Mouse (Mus musculus): ENCODE measurements at regions not wholly inside any gene's neighbourhood (a gene's known extent, or its start where the extent isn't known, plus 50 kb on each side); places are given as distances from the start of the nearest gene placed in this dataset.

DNA sequence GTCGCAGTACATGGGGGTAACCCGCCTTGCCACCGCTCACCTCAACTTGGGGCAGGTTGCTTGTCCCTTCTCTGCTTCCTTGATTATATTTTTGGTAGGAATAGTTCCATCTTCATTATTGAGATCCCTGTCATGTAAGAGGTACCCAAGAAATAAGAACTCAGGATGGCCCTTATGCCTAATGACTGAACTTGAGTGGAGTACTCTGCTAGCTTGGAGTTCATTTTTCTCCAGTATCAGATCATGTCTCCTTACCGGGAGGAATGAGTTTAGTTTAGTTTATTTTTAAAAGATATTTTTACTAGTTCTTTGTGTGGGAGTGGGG is 79.8 kb upstream of the Cpm start:
- no peaks in the 10 kb centered on the region for H3K27me3 ChIP-seq (replicated peaks)
- no peak overlapping the region for H3K4me3 ChIP-seq
- 97% methylated on average over 4 of the region's 4 CpGs for WGBS
- ATAC-seq (ENCODE audit: low FRiP score, low read depth): no peak
- no peak overlapping the region for H3K27ac ChIP-seq
- H3K4me2 ChIP-seq (replicated peaks): no peak overlapping the region
- H3K36me3 ChIP-seq: no peaks in the 10 kb centered on the region
- no peaks in the 10 kb centered on the region for H3K4me1 ChIP-seq
- no peaks in the 10 kb centered on the region for H3K9me3 ChIP-seq
- H3K9ac ChIP-seq: no peak overlapping the region

DNA sequence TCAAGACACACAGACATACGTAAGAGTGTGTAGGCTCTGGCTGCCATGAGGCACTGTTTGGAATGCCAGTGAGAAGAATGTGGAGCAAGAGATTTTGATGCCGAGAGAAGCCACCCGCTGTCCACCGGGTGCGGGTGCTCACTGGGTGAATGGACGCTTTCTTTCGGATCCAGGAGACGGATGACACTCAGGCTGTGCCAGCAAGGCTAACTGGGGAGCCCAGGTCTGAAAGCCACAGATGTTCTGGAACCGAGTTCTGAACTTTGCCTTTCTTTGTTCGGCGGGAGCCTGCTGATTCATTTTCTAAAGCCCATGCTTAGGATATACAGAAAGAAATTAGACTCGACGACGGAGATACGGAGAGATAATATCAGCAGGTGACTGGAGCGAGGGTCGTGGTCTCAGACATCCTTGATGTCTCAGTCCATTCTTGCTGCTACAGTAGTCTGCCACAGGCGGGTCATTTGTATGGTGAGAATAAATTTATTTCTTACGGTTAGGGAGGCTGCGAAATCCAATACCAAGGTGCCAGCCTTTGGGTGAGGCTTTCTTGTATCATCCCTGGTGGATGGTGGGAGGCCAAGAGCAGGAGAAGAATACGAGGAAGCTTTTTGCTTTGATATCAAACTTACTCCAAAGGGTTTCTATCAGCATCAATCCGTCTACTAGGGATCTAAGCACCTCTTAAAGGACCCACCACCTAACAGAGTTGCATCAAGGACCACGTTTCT is 80.4 kb upstream of the Cpm start:
- no peak overlapping the region for H3K4me3 ChIP-seq
- 90% methylated on average over 23 of the region's 23 CpGs for WGBS
- H3K27me3 ChIP-seq (replicated peaks): no peaks in the 10 kb centered on the region
- H3K4me1 ChIP-seq: no peaks in the 10 kb centered on the region
- H3K9ac ChIP-seq: no peak overlapping the region
- H3K27ac ChIP-seq: no peak overlapping the region
- no peak for ATAC-seq (ENCODE audit: low FRiP score, low read depth)
- H3K9me3 ChIP-seq: no peaks in the 10 kb centered on the region
- H3K4me2 ChIP-seq (replicated peaks): no peak overlapping the region
- no peaks in the 10 kb centered on the region for H3K36me3 ChIP-seq

DNA sequence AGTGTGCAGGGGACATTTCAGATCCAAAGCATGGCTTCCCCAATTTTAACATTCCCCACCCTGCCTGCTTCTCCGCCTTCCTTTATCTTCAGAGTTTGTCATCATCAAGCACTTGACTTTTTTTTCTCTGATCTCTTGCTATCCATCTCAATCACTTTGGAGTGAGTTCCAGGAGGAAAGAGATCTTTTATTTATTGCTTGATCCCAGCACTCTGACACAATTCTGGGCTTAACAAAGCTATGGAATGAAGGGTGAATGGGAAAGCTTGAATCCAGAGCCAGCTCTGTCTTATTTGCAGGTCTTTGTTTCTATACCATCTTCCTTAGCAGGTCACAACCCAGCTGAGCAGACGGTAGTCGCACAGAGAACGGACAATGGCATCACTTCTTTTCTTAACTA is 81.0 kb upstream of the Cpm start:
- Histone ChIP-seq H3K9ac (no peak overlapping the region), H3K4me2 (replicated peaks) (no peak overlapping the region), H3K27ac (no peak overlapping the region), H3K4me3 (no peak overlapping the region), H3K36me3 (no peaks in the 10 kb centered on the region), H3K4me1 (no peaks in the 10 kb centered on the region), H3K9me3 (no peaks in the 10 kb centered on the region), H3K27me3 (replicated peaks) (no peaks in the 10 kb centered on the region)
- WGBS: 90% methylated on average over 4 of the region's 4 CpGs
- no peak for ATAC-seq (ENCODE audit: low FRiP score, low read depth)

DNA sequence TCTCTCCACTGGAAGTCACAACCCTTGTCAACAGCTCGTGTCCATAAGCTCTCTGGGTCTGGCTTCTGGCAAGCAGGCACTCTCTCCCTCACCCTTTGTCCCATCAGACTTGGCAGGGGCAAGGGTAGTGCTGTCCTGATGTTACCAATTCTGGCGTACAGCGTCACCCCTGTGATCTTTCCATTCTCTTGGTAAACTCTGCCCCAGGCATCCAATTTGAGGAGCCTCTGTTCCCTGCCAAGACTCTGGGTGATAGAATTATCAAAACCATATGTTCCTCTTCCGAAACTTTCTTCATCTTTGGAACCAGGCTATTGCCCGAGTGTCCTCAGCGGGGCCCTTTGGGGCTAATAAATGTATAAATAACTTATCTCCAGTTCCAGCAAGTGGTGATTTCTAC is 82.0 kb upstream of the Cpm start:
- H3K4me2 ChIP-seq (replicated peaks): no peak overlapping the region
- no peaks in the 10 kb centered on the region for H3K4me1 ChIP-seq
- 83% methylated on average over 6 of the region's 6 CpGs for WGBS
- no peak overlapping the region for H3K27ac ChIP-seq
- H3K36me3 ChIP-seq: no peaks in the 10 kb centered on the region
- no peak overlapping the region for H3K9ac ChIP-seq
- H3K9me3 ChIP-seq: no peaks in the 10 kb centered on the region
- no peak for ATAC-seq (ENCODE audit: low FRiP score, low read depth)
- no peak overlapping the region for H3K4me3 ChIP-seq
- H3K27me3 ChIP-seq (replicated peaks): no peaks in the 10 kb centered on the region

DNA sequence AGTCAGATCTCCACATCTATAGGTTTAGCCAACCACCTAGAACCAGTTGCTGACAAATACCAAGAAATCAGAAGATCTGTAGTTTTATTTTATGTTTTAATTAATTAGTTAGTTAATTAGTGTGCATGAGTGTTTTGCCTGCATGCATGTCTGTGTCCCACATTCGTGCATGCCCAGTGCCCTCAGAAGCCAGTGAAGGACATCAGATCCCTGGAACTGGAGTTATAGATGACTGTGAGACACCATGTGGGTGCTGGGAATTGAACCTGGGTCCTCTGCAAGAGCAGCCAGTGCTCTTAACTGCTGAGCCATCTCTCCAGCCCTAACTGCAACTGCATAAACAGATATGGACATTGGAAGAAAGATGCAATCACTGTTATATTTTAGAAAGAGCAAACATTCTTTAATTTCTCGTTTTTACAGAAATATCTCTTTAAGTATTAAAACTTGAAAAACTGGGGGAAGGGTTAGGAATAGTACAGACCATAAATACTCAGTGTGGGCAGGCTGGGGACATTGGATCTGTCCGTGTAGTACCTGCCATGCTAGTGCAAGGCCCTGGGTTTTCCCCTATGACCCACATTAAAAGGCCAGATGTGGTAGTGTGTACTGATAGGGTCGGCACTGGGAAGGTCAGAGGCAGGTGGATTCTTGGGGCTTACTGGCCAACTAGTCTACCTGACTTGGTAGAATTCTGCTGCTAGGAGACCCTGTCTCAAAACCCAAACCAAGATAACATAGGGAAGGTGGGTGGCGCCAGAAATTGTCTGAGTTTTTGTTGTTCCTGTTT is 83.3 kb upstream of the Cpm start:
- H3K4me2 ChIP-seq (replicated peaks): no peak overlapping the region
- H3K27ac ChIP-seq: no peak overlapping the region
- H3K4me3 ChIP-seq: no peak overlapping the region
- no peaks in the 10 kb centered on the region for H3K4me1 ChIP-seq
- H3K27me3 ChIP-seq (replicated peaks): no peaks in the 10 kb centered on the region
- ATAC-seq (ENCODE audit: low FRiP score, low read depth): no peak
- H3K9ac ChIP-seq: no peak overlapping the region
- H3K36me3 ChIP-seq: no peaks in the 10 kb centered on the region
- no peaks in the 10 kb centered on the region for H3K9me3 ChIP-seq
- WGBS: 90% methylated on average over 5 of the region's 5 CpGs

DNA sequence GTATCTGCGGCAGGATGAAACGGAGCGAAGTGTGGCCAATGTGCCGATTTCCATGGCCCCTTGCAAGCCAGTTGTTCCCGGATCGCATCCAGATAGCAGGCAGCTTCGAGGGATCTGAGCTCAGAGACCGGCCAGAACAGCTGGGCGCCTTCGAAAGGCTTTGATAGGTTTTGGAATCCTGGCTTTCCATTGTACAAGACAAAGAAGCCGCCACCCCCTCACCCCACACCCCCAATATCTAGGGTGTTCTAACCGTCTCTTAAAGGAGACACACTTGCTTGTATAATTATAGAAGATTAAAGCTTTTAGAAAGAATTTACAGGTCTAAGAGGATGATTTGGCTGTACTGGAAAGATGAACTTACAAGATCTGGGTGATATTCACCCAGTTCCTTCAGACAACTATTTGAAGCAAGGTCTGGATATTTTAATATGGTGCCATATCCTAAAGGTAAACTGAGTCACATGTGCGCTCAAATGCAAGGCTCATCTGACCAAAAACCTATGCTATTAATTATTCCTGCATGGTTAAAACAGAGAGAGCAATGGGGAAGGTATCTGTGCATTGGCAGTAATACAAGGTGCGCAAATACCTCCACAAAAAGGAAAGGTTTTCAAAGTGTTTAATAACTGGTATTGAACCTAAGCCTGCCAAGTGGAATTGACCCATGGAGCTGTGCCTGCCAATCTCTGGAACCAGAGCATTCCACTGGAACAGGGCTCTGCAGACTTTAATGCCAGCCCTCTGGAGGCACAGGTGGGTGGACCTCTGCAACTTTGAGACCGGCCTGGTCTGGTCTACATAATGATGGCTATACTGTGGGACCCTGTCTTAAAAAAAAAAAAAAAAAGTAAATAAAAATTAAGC is 84.4 kb upstream of the Cpm start:
- WGBS: 45% methylated on average over 15 of the region's 15 CpGs
- no peak for ATAC-seq (ENCODE audit: low FRiP score, low read depth)

DNA sequence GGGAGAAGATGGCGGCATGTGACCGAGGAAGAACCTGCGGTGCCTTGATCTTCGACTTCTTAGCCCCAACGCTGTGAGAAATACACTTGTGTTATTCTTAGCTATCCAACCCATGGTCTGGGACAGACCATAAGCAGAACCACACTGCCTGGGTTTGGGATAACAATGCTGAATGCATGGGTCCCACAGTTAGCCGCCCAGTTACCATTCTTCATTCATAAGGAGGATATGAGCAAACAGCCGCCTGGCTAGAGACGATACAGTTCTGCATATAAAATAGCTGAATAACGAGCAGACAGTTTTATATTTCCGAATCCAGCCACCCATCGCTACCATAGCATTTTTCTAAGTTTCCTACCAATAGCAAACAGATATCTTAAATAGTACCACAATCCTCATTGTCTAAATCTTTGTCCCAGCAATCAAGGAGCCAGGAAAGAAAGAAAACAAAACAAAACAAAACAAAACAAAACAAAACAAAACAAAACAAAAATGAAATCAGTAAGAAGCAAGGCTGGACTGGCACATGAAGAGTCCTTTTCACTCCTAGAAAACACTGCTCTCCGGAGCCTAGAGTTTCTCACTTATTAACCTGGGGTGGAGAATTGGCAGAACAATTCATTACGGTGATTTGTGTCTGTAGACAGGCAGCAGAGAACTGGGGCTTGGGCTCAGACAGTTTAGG is 85.2 kb upstream of the Cpm start:
- no peaks in the 10 kb centered on the region for H3K9me3 ChIP-seq
- WGBS: 83% methylated on average over 13 of the region's 13 CpGs

More for the DNA sequence above, 84.4 kb upstream of the Cpm start:
- Histone ChIP-seq H3K27ac (no peak overlapping the region), H3K4me3 (no peak overlapping the region), H3K9me3 (no peaks in the 10 kb centered on the region), H3K4me1 (no peaks in the 10 kb centered on the region), H3K9ac (no peak overlapping the region), H3K27me3 (replicated peaks) (no peaks in the 10 kb centered on the region), H3K4me2 (replicated peaks) (peak overlapping the region; percentile 32), H3K36me3 (no peaks in the 10 kb centered on the region)

DNA sequence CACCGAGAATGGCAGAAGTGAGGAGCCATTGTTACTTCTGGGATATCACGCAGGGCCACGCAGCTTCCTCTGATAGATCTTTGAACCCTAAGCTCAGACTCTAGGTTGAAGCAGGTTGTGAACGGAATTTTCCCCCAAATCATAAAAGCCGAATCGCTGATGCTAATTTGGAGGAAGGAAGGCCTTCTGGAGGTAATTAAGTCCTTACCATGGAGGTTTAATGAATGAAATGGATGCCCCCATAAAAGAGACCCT is 85.7 kb upstream of the Cpm start:
- H3K4me2 ChIP-seq (replicated peaks): no peak overlapping the region
- no peak overlapping the region for H3K27ac ChIP-seq
- 92% methylated on average over 6 of the region's 6 CpGs for WGBS
- H3K36me3 ChIP-seq: no peaks in the 10 kb centered on the region
- ATAC-seq (ENCODE audit: low FRiP score, low read depth): no peak
- H3K4me1 ChIP-seq: no peaks in the 10 kb centered on the region
- no peaks in the 10 kb centered on the region for H3K27me3 ChIP-seq (replicated peaks)
- no peak overlapping the region for H3K9ac ChIP-seq
- H3K4me3 ChIP-seq: no peak overlapping the region
- no peaks in the 10 kb centered on the region for H3K9me3 ChIP-seq

More for the DNA sequence above, 85.2 kb upstream of the Cpm start:
- H3K4me3 ChIP-seq: no peak overlapping the region
- H3K4me1 ChIP-seq: no peaks in the 10 kb centered on the region
- no peak overlapping the region for H3K9ac ChIP-seq
- H3K27me3 ChIP-seq (replicated peaks): no peaks in the 10 kb centered on the region
- H3K36me3 ChIP-seq: no peaks in the 10 kb centered on the region
- no peak overlapping the region for H3K27ac ChIP-seq
- peak overlapping the region; percentile 32 for H3K4me2 ChIP-seq (replicated peaks)
- ATAC-seq (ENCODE audit: low FRiP score, low read depth): no peak

DNA sequence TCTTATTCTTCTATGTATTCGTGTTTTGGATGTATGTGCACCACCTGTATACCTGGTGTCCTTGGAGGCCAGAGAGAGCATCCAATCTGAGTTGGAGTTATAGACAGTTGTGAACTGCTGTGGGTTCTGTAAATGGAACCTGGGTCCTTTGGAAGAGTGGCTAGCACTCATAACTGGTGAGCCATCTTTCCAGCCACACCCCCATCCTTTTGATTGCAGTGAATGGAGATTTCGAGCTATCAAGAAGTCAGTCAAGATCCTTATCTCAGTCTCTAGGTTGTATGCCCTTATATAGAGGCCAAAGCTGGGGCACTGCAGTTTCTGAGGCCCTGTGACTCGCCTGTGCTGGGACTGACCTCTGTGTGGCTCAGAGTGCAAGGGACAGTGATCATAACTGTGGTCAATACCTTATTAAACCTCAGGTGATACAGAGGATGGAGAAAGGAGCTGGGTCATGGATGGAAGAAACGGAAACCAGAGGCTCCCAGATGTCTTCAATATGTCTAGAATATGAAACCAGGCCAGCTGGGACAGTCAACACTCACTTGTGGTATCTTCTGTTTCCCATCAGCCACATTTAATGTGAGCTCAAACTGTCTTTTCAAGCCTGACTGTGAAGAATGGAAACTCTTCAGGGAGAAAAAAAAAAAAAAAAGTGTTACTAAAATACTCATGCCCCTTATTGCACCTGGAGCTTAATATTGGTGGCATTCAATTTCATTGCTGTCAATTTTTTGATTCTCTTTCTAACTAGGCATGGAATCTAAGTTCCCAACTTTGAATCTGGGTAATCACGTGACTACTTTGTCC is 86.2 kb upstream of the Cpm start:
- ATAC-seq (ENCODE audit: low FRiP score, low read depth): no peak
- no peak overlapping the region for H3K27ac ChIP-seq
- H3K4me3 ChIP-seq: no peak overlapping the region
- 81% methylated on average over 5 of the region's 5 CpGs for WGBS
- H3K27me3 ChIP-seq (replicated peaks): no peaks in the 10 kb centered on the region
- H3K36me3 ChIP-seq: no peaks in the 10 kb centered on the region
- H3K4me1 ChIP-seq: no peaks in the 10 kb centered on the region
- H3K4me2 ChIP-seq (replicated peaks): no peak overlapping the region
- H3K9me3 ChIP-seq: no peaks in the 10 kb centered on the region
- no peak overlapping the region for H3K9ac ChIP-seq

DNA sequence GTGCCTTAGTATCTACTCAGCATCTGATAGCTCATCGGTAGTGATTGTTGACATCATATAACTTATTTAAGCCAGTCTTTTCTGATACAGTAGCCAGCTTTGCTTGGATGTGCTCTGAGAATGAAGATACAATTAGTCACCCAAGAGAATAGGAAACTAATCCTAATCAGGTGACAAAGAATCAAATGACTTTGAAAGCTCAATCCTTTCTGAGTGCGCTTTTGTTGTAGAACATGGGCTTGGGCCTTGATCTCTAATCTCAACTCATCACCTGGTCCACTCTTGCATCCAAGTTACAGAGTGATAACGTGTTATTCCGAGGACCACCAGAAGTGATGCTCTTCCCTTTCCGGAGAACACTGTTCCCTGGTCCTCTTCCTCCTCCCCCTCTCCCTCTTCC is 86.9 kb upstream of the Cpm start:
- Histone ChIP-seq H3K36me3 (no peaks in the 10 kb centered on the region), H3K4me2 (replicated peaks) (no peak overlapping the region), H3K27me3 (replicated peaks) (no peaks in the 10 kb centered on the region), H3K9ac (no peak overlapping the region), H3K4me1 (no peaks in the 10 kb centered on the region), H3K27ac (no peak overlapping the region), H3K9me3 (no peaks in the 10 kb centered on the region), H3K4me3 (no peak overlapping the region)
- 81% methylated on average over 5 of the region's 5 CpGs for WGBS
- no peak for ATAC-seq (ENCODE audit: low FRiP score, low read depth)

DNA sequence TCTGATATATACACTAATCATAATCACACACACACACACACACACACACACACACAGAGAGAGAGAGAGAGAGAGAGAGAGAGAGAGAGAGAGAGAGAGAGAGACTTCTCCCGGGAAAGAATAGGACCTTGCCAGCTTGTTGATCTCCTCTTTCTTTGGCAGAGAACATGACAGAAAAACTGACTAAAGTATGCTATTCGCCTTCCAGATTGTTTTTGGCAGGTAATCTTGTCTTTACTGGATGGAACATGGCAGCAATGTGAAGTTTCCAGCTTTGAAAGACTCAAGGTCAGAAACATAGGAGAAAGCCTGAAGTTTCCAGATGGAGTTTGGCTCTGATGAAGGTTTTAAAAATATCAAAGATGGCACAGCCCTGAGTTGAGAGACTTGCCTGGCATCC is 87.8 kb upstream of the Cpm start:
- ATAC-seq (ENCODE audit: low FRiP score, low read depth): no peak
- Histone ChIP-seq H3K9ac (no peak overlapping the region), H3K4me1 (no peaks in the 10 kb centered on the region), H3K27ac (no peak overlapping the region), H3K36me3 (no peaks in the 10 kb centered on the region), H3K27me3 (replicated peaks) (no peaks in the 10 kb centered on the region), H3K9me3 (no peaks in the 10 kb centered on the region), H3K4me2 (replicated peaks) (no peak overlapping the region), H3K4me3 (no peak overlapping the region)
- WGBS: 79% methylated on average over 2 of the region's 2 CpGs

Measured in neural tube, embryonic 12.5 days (tissue).